Mouse (Mus musculus): ENCODE results near the gene Gpc3.

Gene Gpc3

GRCm38 (mm10) chrX:52558526-52558925, 55.2 kb downstream of the Gpc3 start:
- DNase-seq (ENCODE audit: inconsistent ontology term) = peak; percentile 22

- DNase-seq (ENCODE audit: inconsistent ontology term) = no peak
Observed at GRCm38 (mm10) chrX:52557489-52557888, 56.3 kb downstream of the Gpc3 start.

GRCm38 (mm10) chrX:52551296-52551695, 62.5 kb downstream of the Gpc3 start:
- DNase-seq (ENCODE audit: inconsistent ontology term) = peak; percentile 10

- no peak for DNase-seq (ENCODE audit: inconsistent ontology term)
Observed at GRCm38 (mm10) chrX:52544623-52545022, 69.1 kb downstream of the Gpc3 start.

GRCm38 (mm10) chrX:52537282-52537681, 76.5 kb downstream of the Gpc3 start:
- no peak for DNase-seq (ENCODE audit: inconsistent ontology term)

GRCm38 (mm10) chrX:52533766-52534165, 80.0 kb downstream of the Gpc3 start:
- no peak for DNase-seq (ENCODE audit: inconsistent ontology term)

- DNase-seq (ENCODE audit: inconsistent ontology term) = no peak
Observed at GRCm38 (mm10) chrX:52533098-52533497, 80.7 kb downstream of the Gpc3 start.

GRCm38 (mm10) chrX:52532124-52532523, 81.6 kb downstream of the Gpc3 start:
- DNase-seq (ENCODE audit: inconsistent ontology term) = no peak

- DNase-seq (ENCODE audit: inconsistent ontology term) = no peak
Observed at GRCm38 (mm10) chrX:52526086-52526485, 87.7 kb downstream of the Gpc3 start.

GRCm38 (mm10) chrX:52525132-52525531, 88.6 kb downstream of the Gpc3 start:
- DNase-seq (ENCODE audit: inconsistent ontology term) = no peak

GRCm38 (mm10) chrX:52514553-52514952, 99.2 kb downstream of the Gpc3 start:
- DNase-seq (ENCODE audit: inconsistent ontology term) = no peak

- no peak for DNase-seq (ENCODE audit: inconsistent ontology term)
Observed at GRCm38 (mm10) chrX:52511151-52511550, 102.6 kb downstream of the Gpc3 start.

GRCm38 (mm10) chrX:52503857-52504256, 109.9 kb downstream of the Gpc3 start:
- no peak for DNase-seq (ENCODE audit: inconsistent ontology term)

- no peak for DNase-seq (ENCODE audit: inconsistent ontology term)
Observed at GRCm38 (mm10) chrX:52489461-52489860, 124.3 kb downstream of the Gpc3 start.

GRCm38 (mm10) chrX:52455074-52455588, 158.6 kb downstream of the Gpc3 start:
- no peak for DNase-seq (ENCODE audit: inconsistent ontology term)

- DNase-seq (ENCODE audit: inconsistent ontology term) = peak; percentile 84
Observed at GRCm38 (mm10) chrX:52453445-52454182, 160.1 kb downstream of the Gpc3 start.

GRCm38 (mm10) chrX:52449177-52449576, 164.6 kb downstream of the Gpc3 start:
- no peak for DNase-seq (ENCODE audit: inconsistent ontology term)

GRCm38 (mm10) chrX:52448496-52448895, 165.3 kb downstream of the Gpc3 start:
- DNase-seq (ENCODE audit: inconsistent ontology term) = no peak

- no peak for DNase-seq (ENCODE audit: inconsistent ontology term)
Observed at GRCm38 (mm10) chrX:52446530-52446929, 167.2 kb downstream of the Gpc3 start.

GRCm38 (mm10) chrX:52444977-52445376, 168.8 kb downstream of the Gpc3 start:
- DNase-seq (ENCODE audit: inconsistent ontology term) = no peak

GRCm38 (mm10) chrX:52441798-52442197, 172.0 kb downstream of the Gpc3 start:
- DNase-seq (ENCODE audit: inconsistent ontology term) = peak; percentile 34

- DNase-seq (ENCODE audit: inconsistent ontology term) = no peak
Observed at GRCm38 (mm10) chrX:52439421-52439820, 174.3 kb downstream of the Gpc3 start.

GRCm38 (mm10) chrX:52425605-52426004, 188.1 kb downstream of the Gpc3 start:
- no peak for DNase-seq (ENCODE audit: inconsistent ontology term)

GRCm38 (mm10) chrX:52419850-52420249, 193.9 kb downstream of the Gpc3 start:
- DNase-seq (ENCODE audit: inconsistent ontology term) = no peak
